Mouse (Mus musculus): ENCODE results near the gene Cnga3. TPM values are rescaled to one million over a fixed set of nuclear protein-coding genes. Genes with fewer than 3 reads are reported as not detected.

Gene Cnga3
- polyA plus RNA-seq, 1 experiment from 2014 or later = 0.42 TPM

- no peaks in the 10 kb centered on the region for H3K4me1 ChIP-seq (replicated peaks; ENCODE audit: control insufficient read depth, insufficient read depth, low read length)
These were observed 74.7 kb downstream of the Cnga3 start for GRCm38 (mm10) chr1:37288941-37289340.

GRCm38 (mm10) chr1:37296414-37296813 lies 82.2 kb downstream of the Cnga3 start:
- Histone ChIP-seq H3K9me3 (ENCODE audit: control insufficient read depth) (no peaks in the 10 kb centered on the region), H3K27me3 (replicated peaks; ENCODE audit: control insufficient read depth, insufficient read depth, low read length) (no peaks in the 10 kb centered on the region), H3K36me3 (ENCODE audit: control insufficient read depth, insufficient read depth) (no peaks in the 10 kb centered on the region), H3K4me1 (replicated peaks; ENCODE audit: control insufficient read depth, insufficient read depth, low read length) (no peaks in the 10 kb centered on the region), H3K27ac (ENCODE audit: low read depth, low read length) (no peak overlapping the region), H3K4me3 (ENCODE audit: low read depth, low read length) (no peak overlapping the region), H3K4me2 (replicated peaks; ENCODE audit: low read depth) (no peak overlapping the region), H3K9ac (ENCODE audit: low read depth, low read length) (no peak overlapping the region)
- no peak for TF ChIP-seq CTCF (IDR thresholded peaks at IDR 0.05; ENCODE audit: low read depth)
- 40% methylated on average over 1 of the region's 1 CpGs for WGBS
- no peak for ATAC-seq

More at GRCm38 (mm10) chr1:37288941-37289340, 74.7 kb downstream of the Cnga3 start:
- H3K27me3 ChIP-seq (replicated peaks; ENCODE audit: control insufficient read depth, insufficient read depth, low read length) = no peaks in the 10 kb centered on the region
- H3K9me3 ChIP-seq (ENCODE audit: control insufficient read depth) = no peaks in the 10 kb centered on the region
- H3K27ac ChIP-seq (ENCODE audit: low read depth, low read length) = no peak overlapping the region
- no peaks in the 10 kb centered on the region for H3K36me3 ChIP-seq (ENCODE audit: control insufficient read depth, insufficient read depth)
- ATAC-seq = no peak
- no peak overlapping the region for H3K4me3 ChIP-seq (ENCODE audit: low read depth, low read length)
- no peak for TF ChIP-seq CTCF (IDR thresholded peaks at IDR 0.05; ENCODE audit: low read depth)
- H3K4me2 ChIP-seq (replicated peaks; ENCODE audit: low read depth) = no peak overlapping the region
- 79% methylated on average over 7 of the region's 7 CpGs for WGBS
- H3K9ac ChIP-seq (ENCODE audit: low read depth, low read length) = no peak overlapping the region

- no peaks in the 10 kb centered on the region for H3K36me3 ChIP-seq (ENCODE audit: control insufficient read depth, insufficient read depth)
- no peak for TF ChIP-seq CTCF (IDR thresholded peaks at IDR 0.05; ENCODE audit: low read depth)
- H3K4me1 ChIP-seq (replicated peaks; ENCODE audit: control insufficient read depth, insufficient read depth, low read length) = no peaks in the 10 kb centered on the region
- H3K9me3 ChIP-seq (ENCODE audit: control insufficient read depth) = no peaks in the 10 kb centered on the region
- ATAC-seq = no peak
- H3K27me3 ChIP-seq (replicated peaks; ENCODE audit: control insufficient read depth, insufficient read depth, low read length) = no peaks in the 10 kb centered on the region
- H3K4me3 ChIP-seq (ENCODE audit: low read depth, low read length) = no peak overlapping the region
- WGBS = 57% methylated on average over 2 of the region's 2 CpGs
- H3K4me2 ChIP-seq (replicated peaks; ENCODE audit: low read depth) = no peak overlapping the region
- H3K27ac ChIP-seq (ENCODE audit: low read depth, low read length) = no peak overlapping the region
- no peak overlapping the region for H3K9ac ChIP-seq (ENCODE audit: low read depth, low read length)
These were observed 84.7 kb downstream of the Cnga3 start for GRCm38 (mm10) chr1:37298904-37299303.

- Histone ChIP-seq H3K9me3 (ENCODE audit: control insufficient read depth) (no peaks in the 10 kb centered on the region), H3K4me2 (replicated peaks; ENCODE audit: low read depth) (peak within 1 kb of the TSS; percentile 95), H3K27ac (ENCODE audit: low read depth, low read length) (peak within 1 kb of the TSS; percentile 66), H3K4me3 (ENCODE audit: low read depth, low read length) (peak within 1 kb of the TSS; percentile 89), H3K9ac (ENCODE audit: low read depth, low read length) (peak within 1 kb of the TSS; percentile 66), H3K27me3 (replicated peaks; ENCODE audit: control insufficient read depth, insufficient read depth, low read length) (no peaks in the 10 kb centered on the region), H3K4me1 (replicated peaks; ENCODE audit: control insufficient read depth, insufficient read depth, low read length) (no peaks in the 10 kb centered on the region), H3K36me3 (ENCODE audit: control insufficient read depth, insufficient read depth) (no peaks in the 10 kb centered on the region)
- WGBS = 1% methylated on average over 70 of the region's 77 CpGs
- peak; percentile 92 for ATAC-seq
- TF ChIP-seq CTCF (IDR thresholded peaks at IDR 0.05; ENCODE audit: low read depth) = no peak
These were observed 85.6 kb downstream of the Cnga3 start, which contains the start of gene Inpp4a for GRCm38 (mm10) chr1:37299540-37300491. Inpp4a (plus strand) TSS chr1:37299865.

- Histone ChIP-seq H3K4me3 (ENCODE audit: low read depth, low read length) (peak overlapping the region; percentile 89), H3K4me2 (replicated peaks; ENCODE audit: low read depth) (peak overlapping the region; percentile 95), H3K27ac (ENCODE audit: low read depth, low read length) (no peak overlapping the region), H3K27me3 (replicated peaks; ENCODE audit: control insufficient read depth, insufficient read depth, low read length) (no peaks in the 10 kb centered on the region), H3K4me1 (replicated peaks; ENCODE audit: control insufficient read depth, insufficient read depth, low read length) (no peaks in the 10 kb centered on the region), H3K9ac (ENCODE audit: low read depth, low read length) (0 out of 2 replicates have a peak overlapping the region, but pooled peaks have one; percentile 66), H3K36me3 (ENCODE audit: control insufficient read depth, insufficient read depth) (no peaks in the 10 kb centered on the region), H3K9me3 (ENCODE audit: control insufficient read depth) (no peaks in the 10 kb centered on the region)
- peak; percentile 23; the same call in 1 of the 2 replicates for ATAC-seq
- WGBS = 29% methylated on average over 5 of the region's 5 CpGs
- TF ChIP-seq CTCF (IDR thresholded peaks at IDR 0.05; ENCODE audit: low read depth) = no peak
These were observed 86.4 kb downstream of the Cnga3 start for GRCm38 (mm10) chr1:37300650-37301049.

- 82% methylated on average over 3 of the region's 3 CpGs for WGBS
- H3K4me3 ChIP-seq (ENCODE audit: low read depth, low read length) = no peak overlapping the region
- no peak overlapping the region for H3K27ac ChIP-seq (ENCODE audit: low read depth, low read length)
- H3K4me2 ChIP-seq (replicated peaks; ENCODE audit: low read depth) = no peak overlapping the region
- H3K9ac ChIP-seq (ENCODE audit: low read depth, low read length) = no peak overlapping the region
- H3K27me3 ChIP-seq (replicated peaks; ENCODE audit: control insufficient read depth, insufficient read depth, low read length) = no peaks in the 10 kb centered on the region
- no peaks in the 10 kb centered on the region for H3K4me1 ChIP-seq (replicated peaks; ENCODE audit: control insufficient read depth, insufficient read depth, low read length)
- no peak for TF ChIP-seq CTCF (IDR thresholded peaks at IDR 0.05; ENCODE audit: low read depth)
- no peak for ATAC-seq
- H3K36me3 ChIP-seq (ENCODE audit: control insufficient read depth, insufficient read depth) = no peaks in the 10 kb centered on the region
- H3K9me3 ChIP-seq (ENCODE audit: control insufficient read depth) = no peaks in the 10 kb centered on the region
These were observed 88.6 kb downstream of the Cnga3 start for GRCm38 (mm10) chr1:37302801-37303200.
